Mouse (Mus musculus) heart, embryonic 12.5 days (tissue): ENCODE measurements at regions not wholly inside any gene's neighbourhood (a gene's known extent, or its start where the extent isn't known, plus 50 kb on each side); places are given as distances from the start of the nearest gene placed in this dataset.
A peak's percentile ranks its signal among the peaks of the same experiment; 100 is the strongest.

ENCODE experiments used
- ATAC-seq: fragments of 200-750 bp; cut with Nextera tagmentation; 2 replicates; pipeline ENCODE4 v1.8.0; 2017; ENCODE audit warnings: moderate TSS enrichment, moderate library complexity; ENCODE audit not compliant: insufficient number of reproducible peaks, low FRiP score
- H3K27ac ChIP-seq: fragments of 300-500 bp; sonication (generic); 2 replicates; pipeline ENCODE4 v1.5.1; 2016; ENCODE audit warnings: mild to moderate bottlenecking, moderate library complexity; ENCODE audit not compliant: poor library complexity, severe bottlenecking
- H3K27me3 ChIP-seq: fragments of 300-500 bp; sonication (generic); replicated peaks from 2 replicates; pipeline ENCODE4 v1.6.1; 2016; ENCODE audit warnings: mild to moderate bottlenecking, moderate library complexity
- H3K36me3 ChIP-seq: fragments of 300-500 bp; sonication (generic); 2 replicates; pipeline ENCODE4 v1.6.1; 2016; ENCODE audit warnings: mild to moderate bottlenecking, moderate library complexity
- H3K4me1 ChIP-seq: fragments of 300-500 bp; sonication (generic); replicated peaks from 2 replicates; pipeline ENCODE4 v1.6.1; 2016; ENCODE audit warnings: mild to moderate bottlenecking
- H3K4me2 ChIP-seq: fragments of 300-500 bp; sonication (generic); 2 replicates; pipeline ENCODE4 v1.6.1; 2016; ENCODE audit warnings: mild to moderate bottlenecking, moderate library complexity
- H3K4me3 ChIP-seq: fragments of 300-500 bp; sonication (generic); 2 replicates; pipeline ENCODE4 v1.5.1; 2016; ENCODE audit warnings: mild to moderate bottlenecking
- H3K9ac ChIP-seq: fragments of 300-500 bp; sonication (generic); 2 replicates; pipeline ENCODE4 v1.6.1; 2016; ENCODE audit warnings: mild to moderate bottlenecking, moderate library complexity
- H3K9me3 ChIP-seq: fragments of 300-500 bp; sonication (generic); replicated peaks from 2 replicates; pipeline ENCODE4 v1.6.1; 2016; ENCODE audit warnings: mild to moderate bottlenecking, moderate library complexity
- WGBS: fragments of 180-500 bp; shearing (Covaris S2); methylation state at CpG from one replicate; pipeline ENCODE4 v1.1.7; 2016; 5-methylcytosine and 5-hydroxymethylcytosine counted together

DNA sequence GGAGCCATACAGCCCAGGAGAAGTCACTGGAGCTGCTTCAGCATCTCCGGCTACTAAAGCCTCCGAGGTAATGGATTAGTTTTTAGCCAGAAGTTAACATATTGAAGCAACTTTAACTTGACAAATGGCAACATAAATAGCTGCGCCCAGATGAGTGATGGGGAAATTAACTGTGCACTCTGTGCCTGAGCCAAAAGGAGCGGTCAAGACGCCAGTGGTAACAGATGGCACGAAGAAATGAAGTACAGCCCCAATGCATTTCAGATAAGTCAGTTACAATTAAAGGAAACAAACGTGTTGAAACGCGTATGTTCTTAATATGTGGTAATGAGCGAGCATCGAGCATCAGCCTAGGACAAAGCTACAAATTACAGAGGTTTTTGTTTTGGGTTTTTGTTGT is 259.0 kb upstream of the Ank start:
- H3K4me3 ChIP-seq, result no peak overlapping the region
- no peak overlapping the region for H3K9ac ChIP-seq
- WGBS, result 76% methylated on average over 11 of the region's 11 CpGs
- H3K27ac ChIP-seq, result no peak overlapping the region
- peaks cover 6% of the 10 kb centered on the region for H3K4me1 ChIP-seq
- peaks cover 3% of the 10 kb centered on the region; the same call in 1 of the 2 replicates for H3K9me3 ChIP-seq
- H3K36me3 ChIP-seq, result no peaks in the 10 kb centered on the region
- no peaks in the 10 kb centered on the region for H3K27me3 ChIP-seq
- H3K4me2 ChIP-seq, result no peak overlapping the region
- ATAC-seq, result no peak

DNA sequence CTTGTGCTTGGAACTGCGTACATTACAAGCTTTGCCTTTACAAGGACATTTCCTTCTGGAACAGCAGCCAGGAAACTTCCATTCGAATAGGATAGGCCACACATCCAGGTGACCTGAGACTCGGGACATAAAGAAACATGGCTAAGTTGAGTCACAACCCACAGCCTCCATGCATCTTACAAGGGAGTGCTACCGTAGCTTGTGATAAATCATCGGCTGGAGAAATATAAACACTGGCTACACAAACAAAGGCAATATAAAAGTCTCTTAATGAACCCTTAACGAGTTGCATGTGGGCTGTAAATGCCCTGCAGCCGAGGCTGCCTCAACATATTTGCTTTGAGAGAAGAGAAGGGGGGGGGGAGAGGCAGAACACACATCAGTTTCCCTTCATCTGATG is 250.1 kb upstream of the Ank start:
- Histone ChIP-seq H3K4me2 (no peak overlapping the region), H3K4me1 (no peaks in the 10 kb centered on the region), H3K9ac (no peak overlapping the region), H3K36me3 (no peaks in the 10 kb centered on the region), H3K27ac (no peak overlapping the region), H3K4me3 (no peak overlapping the region), H3K9me3 (no peaks in the 10 kb centered on the region; the same call in 1 of the 2 replicates), H3K27me3 (no peaks in the 10 kb centered on the region)
- no peak for ATAC-seq
- WGBS, result 60% methylated on average over 7 of the region's 7 CpGs

DNA sequence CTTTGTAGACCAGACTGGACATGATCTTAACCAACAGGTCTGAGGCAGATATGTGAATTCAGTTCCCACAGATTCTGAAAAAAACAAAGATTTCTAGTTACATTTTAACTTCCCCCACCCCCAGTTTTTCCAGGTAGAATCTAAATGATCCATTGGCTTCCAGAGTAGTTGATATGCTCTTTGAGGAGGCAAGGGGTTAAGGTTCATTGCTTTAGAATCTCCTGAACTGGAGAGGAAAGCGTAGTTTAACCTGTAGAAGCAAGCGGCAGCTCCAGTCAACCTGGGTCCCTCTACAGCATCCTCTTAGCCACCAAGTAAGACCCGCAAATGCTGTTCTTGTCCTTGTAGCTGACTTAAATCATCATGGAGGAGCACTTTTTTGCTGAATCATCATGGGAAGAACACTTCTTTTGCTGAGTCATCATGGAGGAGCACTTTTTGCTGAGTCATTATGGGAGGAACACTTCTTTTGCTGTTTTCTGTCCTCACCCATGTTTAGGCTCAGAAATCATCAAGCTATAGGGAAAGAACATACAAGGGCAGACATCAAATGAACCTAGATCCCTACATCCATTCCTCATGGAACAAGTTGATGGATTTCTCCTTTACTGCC is 247.2 kb upstream of the Ank start:
- H3K27me3 ChIP-seq, result no peaks in the 10 kb centered on the region
- no peaks in the 10 kb centered on the region for H3K36me3 ChIP-seq
- H3K4me1 ChIP-seq, result no peaks in the 10 kb centered on the region
- no peak overlapping the region for H3K4me3 ChIP-seq
- no peak for ATAC-seq
- WGBS, result 89% methylated on average over 3 of the region's 3 CpGs
- no peak overlapping the region for H3K4me2 ChIP-seq
- H3K9me3 ChIP-seq, result no peaks in the 10 kb centered on the region
- H3K27ac ChIP-seq, result no peak overlapping the region
- H3K9ac ChIP-seq, result no peak overlapping the region

DNA sequence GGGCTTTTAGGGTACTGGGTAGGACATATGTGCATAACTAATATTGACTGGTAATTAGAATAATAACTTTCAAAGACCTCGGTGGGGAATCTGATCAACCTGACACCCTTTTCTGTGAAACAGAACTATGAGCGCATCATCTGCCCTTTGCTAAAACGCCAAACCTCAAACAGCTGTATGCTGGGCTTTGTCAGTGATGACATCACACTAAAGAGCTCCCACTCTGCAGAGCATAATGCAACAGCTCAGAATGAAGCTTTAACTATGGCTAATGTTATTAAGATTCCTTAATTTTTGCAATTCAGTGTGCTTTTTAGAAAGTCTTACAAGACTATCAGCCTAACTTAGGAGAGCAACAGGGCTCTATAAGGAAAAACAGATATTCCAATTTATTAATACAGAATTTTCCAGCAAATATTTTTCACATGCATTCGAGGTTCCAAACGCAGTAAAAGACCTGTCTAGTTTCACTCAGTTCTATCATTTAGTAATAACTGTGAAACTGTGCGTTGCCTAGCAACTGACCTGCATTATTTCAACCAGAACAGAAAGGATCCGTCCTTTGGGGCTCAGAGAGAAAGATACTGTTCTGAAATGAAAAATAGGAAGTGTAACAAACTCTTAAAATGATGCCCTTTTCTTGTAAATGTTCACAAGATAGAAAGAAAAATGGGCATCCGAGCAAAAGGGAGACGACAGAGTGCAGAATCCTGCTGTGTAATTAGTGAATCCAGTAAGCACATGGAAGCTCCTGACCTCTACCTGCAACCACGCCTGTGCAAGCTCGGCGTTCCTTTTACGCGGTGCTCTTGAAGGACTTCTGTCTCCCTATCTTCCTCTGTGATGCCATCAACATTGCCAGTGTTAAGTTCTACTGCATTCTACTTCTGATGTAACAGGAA is 242.6 kb upstream of the Ank start:
- Histone ChIP-seq H3K27ac (no peak overlapping the region), H3K4me2 (no peak overlapping the region), H3K4me3 (no peak overlapping the region), H3K9me3 (no peaks in the 10 kb centered on the region), H3K36me3 (no peaks in the 10 kb centered on the region), H3K9ac (no peak overlapping the region), H3K4me1 (no peaks in the 10 kb centered on the region), H3K27me3 (no peaks in the 10 kb centered on the region)
- WGBS, result 74% methylated on average over 14 of the region's 14 CpGs
- no peak for ATAC-seq

- H3K9ac ChIP-seq, result no peak overlapping the region
- 85% methylated on average over 4 of the region's 4 CpGs for WGBS
- H3K27me3 ChIP-seq, result no peaks in the 10 kb centered on the region
- no peaks in the 10 kb centered on the region for H3K9me3 ChIP-seq
- H3K27ac ChIP-seq, result no peak overlapping the region
- no peak for ATAC-seq
- no peaks in the 10 kb centered on the region for H3K36me3 ChIP-seq
- no peak overlapping the region for H3K4me2 ChIP-seq
- H3K4me1 ChIP-seq, result no peaks in the 10 kb centered on the region
- no peak overlapping the region for H3K4me3 ChIP-seq
These were observed 242.0 kb upstream of the Ank start for GRCm38 (mm10) chr15:27224512-27224850.

DNA sequence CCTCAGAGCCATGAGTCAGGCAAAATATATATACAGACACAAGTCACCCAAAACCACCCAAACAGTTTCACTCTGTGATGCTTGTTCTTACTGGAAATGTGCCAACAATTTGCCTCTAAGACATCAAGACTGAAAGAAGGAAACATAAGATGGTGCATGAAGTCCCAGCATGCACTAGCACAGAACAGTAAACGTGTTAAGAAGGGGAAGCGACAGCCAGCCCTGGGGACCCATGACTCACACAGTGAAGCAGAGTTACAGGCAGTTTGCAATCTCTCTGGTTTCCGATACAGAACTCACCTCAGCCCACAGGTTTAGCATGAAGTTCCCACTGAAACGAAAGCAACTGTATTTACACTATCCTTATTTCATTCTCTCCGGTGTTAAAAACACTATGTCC is 233.7 kb upstream of the Ank start:
- Histone ChIP-seq H3K4me3 (no peak overlapping the region), H3K4me1 (0 out of 2 replicates have a peak, but pooled peaks cover 2% of the 10 kb centered on the region), H3K27ac (no peak overlapping the region), H3K9ac (no peak overlapping the region), H3K9me3 (no peaks in the 10 kb centered on the region), H3K27me3 (no peaks in the 10 kb centered on the region), H3K36me3 (no peaks in the 10 kb centered on the region), H3K4me2 (no peak overlapping the region)
- ATAC-seq, result no peak
- 68% methylated on average over 5 of the region's 5 CpGs for WGBS

DNA sequence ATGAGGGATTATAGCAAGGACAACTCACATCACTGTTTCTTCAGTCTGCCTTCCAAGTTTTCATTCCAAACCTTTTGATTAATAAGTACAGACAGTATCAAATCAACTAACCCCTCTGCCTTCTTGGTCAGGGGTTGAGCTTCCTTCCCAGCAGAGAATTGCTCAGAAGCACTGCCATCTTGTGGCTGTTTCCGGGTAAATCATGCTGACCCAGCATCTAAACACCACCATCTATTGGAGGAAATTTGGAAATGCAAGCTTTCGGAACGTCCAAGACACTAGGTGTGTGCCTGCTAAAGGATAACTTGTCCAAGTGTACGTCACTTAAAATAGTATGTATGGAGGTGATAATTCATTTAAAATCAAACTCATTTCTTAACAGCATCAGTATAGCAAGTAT is 231.7 kb upstream of the Ank start:
- 20% methylated on average over 4 of the region's 4 CpGs for WGBS
- ATAC-seq, result no peak
- Histone ChIP-seq H3K4me1 (0 out of 2 replicates have a peak, but pooled peaks cover 4% of the 10 kb centered on the region), H3K27me3 (no peaks in the 10 kb centered on the region), H3K4me3 (no peak overlapping the region), H3K9ac (no peak overlapping the region), H3K36me3 (no peaks in the 10 kb centered on the region), H3K4me2 (no peak overlapping the region), H3K27ac (no peak overlapping the region), H3K9me3 (no peaks in the 10 kb centered on the region)

DNA sequence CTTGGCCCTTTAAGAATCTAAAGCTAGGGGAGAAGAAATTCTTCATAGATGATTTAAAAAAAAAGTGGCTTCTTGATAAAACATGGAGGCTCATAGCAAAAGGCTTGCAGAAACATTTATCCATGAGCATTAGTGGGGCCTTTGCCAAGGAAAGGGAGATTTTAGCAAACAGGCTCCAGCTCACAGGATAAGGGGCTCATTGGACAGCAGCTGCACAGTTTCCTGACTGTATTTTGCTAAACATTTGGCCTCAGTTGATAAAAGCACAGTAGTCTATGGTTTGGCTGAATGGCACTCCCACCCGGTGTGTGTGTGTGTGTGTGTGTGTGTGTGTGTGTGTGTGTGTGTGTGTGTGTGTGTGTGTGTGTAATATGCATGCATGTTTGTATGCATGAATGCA is 228.2 kb upstream of the Ank start:
- Histone ChIP-seq H3K4me1 (0 out of 2 replicates have a peak, but pooled peaks cover 4% of the 10 kb centered on the region), H3K4me3 (no peak overlapping the region), H3K27me3 (no peaks in the 10 kb centered on the region), H3K9ac (no peak overlapping the region), H3K27ac (peak overlapping the region; percentile 53), H3K9me3 (no peaks in the 10 kb centered on the region), H3K4me2 (no peak overlapping the region), H3K36me3 (no peaks in the 10 kb centered on the region)
- WGBS, result 33% methylated on average over 1 of the region's 1 CpGs
- ATAC-seq, result peak; percentile 78

GRCm38 (mm10) chr15:27246302-27246701 is 220.2 kb upstream of the Ank start:
- ATAC-seq, result peak; percentile 84

GRCm38 (mm10) chr15:27258984-27259853 is 207.3 kb upstream of the Ank start:
- ATAC-seq, result no peak
- H3K9ac ChIP-seq, result no peak overlapping the region
- no peak overlapping the region for H3K27ac ChIP-seq
- H3K36me3 ChIP-seq, result no peaks in the 10 kb centered on the region
- WGBS, result 40% methylated on average over 6 of the region's 6 CpGs
- no peaks in the 10 kb centered on the region for H3K9me3 ChIP-seq
- no peak overlapping the region for H3K4me2 ChIP-seq
- H3K4me3 ChIP-seq, result no peak overlapping the region
- H3K4me1 ChIP-seq, result peaks cover 7% of the 10 kb centered on the region; the same call in 1 of the 2 replicates
- H3K27me3 ChIP-seq, result 0 out of 2 replicates have a peak, but pooled peaks cover 2% of the 10 kb centered on the region

More at GRCm38 (mm10) chr15:27246302-27246701, 220.2 kb upstream of the Ank start:
- H3K4me1 ChIP-seq, result peaks cover 14% of the 10 kb centered on the region
- 3% methylated on average over 3 of the region's 3 CpGs for WGBS
- H3K4me3 ChIP-seq, result no peak overlapping the region
- peak overlapping the region; percentile 43 for H3K4me2 ChIP-seq
- H3K27me3 ChIP-seq, result no peaks in the 10 kb centered on the region
- H3K9ac ChIP-seq, result no peak overlapping the region
- H3K27ac ChIP-seq, result peak overlapping the region; percentile 64
- no peaks in the 10 kb centered on the region for H3K9me3 ChIP-seq
- H3K36me3 ChIP-seq, result no peaks in the 10 kb centered on the region

GRCm38 (mm10) chr15:27259854-27260191 is 206.7 kb upstream of the Ank start:
- WGBS, result 80% methylated on average over 2 of the region's 2 CpGs
- H3K27me3 ChIP-seq, result no peaks in the 10 kb centered on the region
- H3K4me1 ChIP-seq, result peaks cover 7% of the 10 kb centered on the region; the same call in 1 of the 2 replicates
- no peak overlapping the region for H3K4me2 ChIP-seq
- H3K4me3 ChIP-seq, result no peak overlapping the region
- no peaks in the 10 kb centered on the region for H3K9me3 ChIP-seq
- no peak overlapping the region for H3K27ac ChIP-seq
- no peak overlapping the region for H3K9ac ChIP-seq
- ATAC-seq, result no peak
- no peaks in the 10 kb centered on the region for H3K36me3 ChIP-seq
